Mouse (Mus musculus): ENCODE data around the gene Serpina1b.
"Not testable (repeated sequence)": the region's sequence is repeated elsewhere in the genome, so short reads cannot be mapped to it uniquely, and the experiment has no call there.

Gene Serpina1b

GRCm38 (mm10) chr12:103830273-103830672, at the start of gene Serpina1b:
TSS of gene Serpina1b (minus strand) at chr12:103830373.
- not testable (repeated sequence) for DNase-seq

GRCm38 (mm10) chr12:103866873-103867272, 36.7 kb upstream of the Serpina1b start:
- DNase-seq = not testable (repeated sequence)

- not testable (repeated sequence) for DNase-seq
Observed at GRCm38 (mm10) chr12:103863101-103863974, 33.2 kb upstream of the Serpina1b start, which contains the start of gene Serpina1a. TSS of gene Serpina1a (minus strand) at chr12:103863562.

GRCm38 (mm10) chr12:103860976-103861375, 30.8 kb upstream of the Serpina1b start:
- no peak for DNase-seq

- peak; percentile 6 to 26 for DNase-seq
Observed at GRCm38 (mm10) chr12:103860571-103860970, 30.4 kb upstream of the Serpina1b start.

DNA sequence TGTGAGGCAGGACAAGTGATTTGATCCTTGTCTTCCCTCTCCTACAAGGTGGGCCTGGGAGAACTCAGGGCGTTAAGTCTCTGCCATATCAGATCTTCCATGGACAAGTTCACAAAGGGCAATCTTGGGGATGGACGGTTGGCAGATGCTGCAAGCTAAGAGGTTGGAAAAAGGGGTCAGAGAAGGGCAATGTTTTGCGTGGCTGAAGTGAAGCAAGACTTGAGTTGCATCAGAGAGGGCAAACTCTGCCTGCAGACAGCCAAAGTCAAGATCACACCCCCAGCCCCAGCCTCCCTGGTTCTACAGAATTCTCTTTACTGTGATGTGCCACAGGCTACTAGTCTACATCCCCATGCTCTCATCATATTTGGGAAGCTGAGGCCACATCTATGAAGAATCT, 29.4 kb upstream of the Serpina1b start:
- not testable (repeated sequence) for DNase-seq

DNA sequence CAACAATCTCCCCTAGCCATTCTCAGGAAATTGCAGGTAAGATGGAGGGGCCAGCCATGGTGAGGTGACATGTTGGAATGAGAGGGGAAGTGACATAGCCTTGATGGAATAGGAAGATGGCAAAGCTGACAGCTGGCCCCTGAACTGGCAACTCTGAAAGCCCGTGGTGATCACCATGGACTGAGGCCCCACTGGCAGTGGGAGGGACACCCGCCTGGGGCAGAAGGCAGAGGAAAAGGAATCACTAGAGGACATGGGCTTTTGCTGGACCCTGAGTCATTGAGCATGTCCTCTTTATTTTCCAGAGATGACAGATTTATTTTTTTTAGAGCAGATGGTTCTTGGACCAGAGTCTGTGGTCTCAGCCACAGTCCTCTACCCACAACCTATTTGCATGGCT, 22.9 kb upstream of the Serpina1b start:
- DNase-seq = not testable (repeated sequence)

DNA sequence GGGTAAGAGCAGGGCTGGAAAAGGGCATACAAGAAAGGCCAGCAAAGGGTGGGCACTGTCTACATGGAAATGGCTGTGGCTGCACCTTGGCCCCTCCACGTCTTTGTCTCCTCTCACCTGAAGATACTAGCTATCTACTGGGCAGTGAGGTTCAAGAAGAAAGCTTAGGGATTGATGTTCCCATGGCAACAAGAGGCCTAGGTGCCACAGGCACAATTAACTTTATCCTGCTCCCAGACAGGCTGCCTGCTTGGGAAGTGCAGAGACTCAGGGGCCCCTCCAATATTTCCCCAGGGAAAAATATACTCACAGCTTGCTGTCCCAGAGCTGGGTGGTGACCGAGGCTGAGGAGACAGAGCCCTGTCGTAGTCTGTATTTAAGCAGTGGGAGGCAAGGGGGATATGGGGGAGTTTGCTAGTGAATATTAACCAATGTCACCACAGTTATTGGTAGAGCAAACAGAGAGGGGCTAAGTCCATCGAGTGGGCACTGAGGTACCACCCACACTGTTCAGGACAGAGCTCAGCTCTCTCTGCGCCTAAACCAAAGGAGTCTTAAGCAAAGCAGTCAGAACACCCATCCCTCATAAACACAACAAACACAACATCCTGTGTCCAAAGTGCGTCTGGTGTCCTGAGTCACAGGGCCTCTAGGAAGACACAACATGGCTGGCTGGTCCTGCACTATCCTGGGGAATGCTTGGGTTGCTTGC, 2.4 kb downstream of the Serpina1b start:
- not testable (repeated sequence) for DNase-seq

- peak in 1 of 2 experiments; percentile 1 for DNase-seq
Observed at GRCm38 (mm10) chr12:103823826-103824225, 6.3 kb downstream of the Serpina1b start.

DNA sequence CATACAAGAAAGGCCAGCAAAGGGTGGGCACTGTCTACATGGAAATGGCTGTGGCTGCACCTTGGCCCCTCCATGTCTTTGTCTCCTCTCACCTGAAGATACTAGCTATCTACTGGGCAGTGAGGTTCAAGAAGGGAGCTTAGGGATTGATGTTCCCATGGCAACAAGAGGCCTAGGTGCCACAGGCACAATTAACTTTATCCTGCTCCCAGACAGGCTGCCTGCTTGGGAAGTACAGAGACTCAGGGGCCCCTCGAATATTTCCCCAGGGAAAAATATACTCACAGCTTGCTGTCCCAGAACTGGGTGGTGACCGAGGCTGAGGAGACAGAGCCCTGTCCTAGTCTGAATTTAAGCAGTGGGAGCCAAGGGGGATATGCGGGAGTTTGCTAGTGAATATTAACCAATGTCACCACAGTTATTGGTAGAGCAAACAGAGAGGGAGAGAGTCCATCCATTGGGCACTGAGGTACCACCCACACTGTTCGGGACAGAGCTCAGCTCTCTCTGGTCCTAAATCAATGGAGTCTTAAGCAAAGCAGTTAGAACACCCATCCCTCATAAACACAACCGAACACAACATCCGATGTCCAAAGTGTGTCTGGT, 56.8 kb downstream of the Serpina1b start, which contains the start of gene Serpina1d:
TSS of gene Serpina1d (minus strand) at position 347 of the 606 bp plus-strand sequence.
- not testable (repeated sequence) for DNase-seq

DNA sequence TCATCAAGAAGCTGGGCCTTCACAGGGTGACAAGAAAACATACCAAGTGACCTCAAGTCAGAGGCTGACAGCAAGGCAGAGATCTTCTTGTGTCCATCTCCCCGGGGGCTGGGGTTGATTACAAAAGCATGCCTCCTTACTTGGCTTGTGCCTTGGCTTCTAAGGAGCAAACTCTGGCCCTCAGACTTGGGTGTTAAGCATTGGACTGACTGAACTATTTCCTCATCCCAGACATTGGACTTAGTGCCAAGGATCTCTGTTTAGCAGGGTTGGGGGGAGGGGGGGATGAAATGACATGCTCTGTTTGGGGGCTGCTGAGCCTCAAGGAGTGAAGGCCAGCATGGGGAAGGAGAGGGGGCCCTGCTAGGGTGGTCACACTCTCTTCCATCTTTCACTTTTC, 59.6 kb downstream of the Serpina1b start:
- peak in 1 of 2 experiments; percentile 13 for DNase-seq

DNA sequence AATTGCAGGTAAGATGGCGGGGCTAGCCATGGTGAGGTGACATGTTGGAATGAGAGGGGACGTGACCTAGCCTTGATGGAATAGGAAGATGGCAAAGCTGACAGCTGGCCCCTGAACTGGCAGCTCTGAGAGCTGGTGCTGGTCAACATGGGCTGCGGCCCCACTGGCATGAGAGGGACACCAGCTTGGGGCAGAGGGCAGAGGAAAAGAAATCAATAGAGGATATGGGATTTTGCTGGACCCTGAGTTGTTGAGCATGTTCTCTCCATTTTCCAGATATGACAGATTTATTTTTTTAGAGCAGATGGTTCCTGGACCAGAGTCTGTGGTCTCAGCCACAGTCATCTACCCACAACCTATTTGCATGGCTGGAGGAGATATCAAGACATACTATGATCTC, 67.1 kb downstream of the Serpina1b start:
- not testable (repeated sequence) for DNase-seq

DNA sequence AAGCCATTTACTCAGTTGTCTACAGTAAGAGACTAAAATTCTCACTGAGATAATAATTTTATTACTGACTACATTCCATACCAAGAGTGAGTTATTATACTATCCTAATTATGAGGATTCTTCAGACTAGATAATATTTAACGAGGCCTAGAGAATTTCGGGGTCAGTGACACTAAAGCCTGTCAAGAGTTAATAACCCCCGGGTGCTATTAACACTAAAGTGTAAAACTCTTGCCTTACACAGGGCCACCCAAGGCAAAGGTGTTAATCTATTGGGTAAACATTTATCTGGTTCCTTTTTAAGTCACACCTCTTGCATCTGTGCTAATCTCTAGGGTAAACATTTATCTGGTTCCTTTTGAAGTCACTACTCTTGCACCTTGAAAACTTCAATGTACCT, 69.9 kb downstream of the Serpina1b start:
- not testable (repeated sequence) for DNase-seq

GRCm38 (mm10) chr12:103745957-103746356, 84.2 kb downstream of the Serpina1b start:
- not testable (repeated sequence) for DNase-seq

- not testable (repeated sequence) for DNase-seq
Observed at GRCm38 (mm10) chr12:103737791-103738580, 92.2 kb downstream of the Serpina1b start.

DNA sequence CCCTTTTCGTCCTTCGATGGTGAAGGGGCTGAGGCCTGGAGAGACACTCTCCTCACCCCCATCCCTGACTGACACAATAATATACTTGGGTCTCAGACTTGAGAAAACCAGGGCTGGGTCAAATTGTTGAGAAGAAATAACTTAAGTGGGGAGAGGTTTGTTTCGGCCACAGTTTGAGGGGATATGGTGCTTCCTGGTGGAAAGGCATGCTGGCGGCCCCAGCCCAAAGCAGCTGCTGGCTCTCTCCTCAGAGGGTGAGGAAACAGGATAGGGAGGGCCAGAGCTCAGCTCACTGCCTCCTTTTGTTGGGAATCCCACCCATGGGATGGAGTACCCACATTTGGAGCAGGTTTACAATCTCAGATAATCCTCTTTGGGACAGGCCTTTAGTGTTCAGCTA, 94.6 kb downstream of the Serpina1b start:
- DNase-seq = not testable (repeated sequence)

- not testable (repeated sequence) for DNase-seq
Observed at GRCm38 (mm10) chr12:103735101-103735500, 95.1 kb downstream of the Serpina1b start.

DNA sequence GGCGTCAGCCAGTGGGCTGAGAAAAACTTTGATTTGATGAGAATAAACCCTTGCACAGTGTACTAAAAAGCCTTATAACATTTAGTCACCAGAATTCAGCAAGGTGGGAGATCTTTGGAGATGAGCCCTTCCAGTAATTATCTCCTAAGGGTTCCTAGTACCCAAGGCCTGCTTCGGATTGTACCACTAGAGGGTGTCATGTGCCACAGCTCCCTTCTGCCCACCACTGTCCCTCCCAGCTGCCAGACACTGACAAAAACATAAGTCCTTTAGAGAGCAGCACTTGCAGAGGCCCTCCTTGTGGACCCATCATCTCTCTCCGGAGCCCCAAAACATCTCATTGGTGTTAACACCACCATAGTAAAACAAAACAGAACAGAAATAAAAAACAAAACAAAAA, 118.6 kb downstream of the Serpina1b start:
- no peak for DNase-seq

GRCm38 (mm10) chr12:103710405-103710804, 119.8 kb downstream of the Serpina1b start:
- no peak for DNase-seq

GRCm38 (mm10) chr12:103706113-103706512, 124.1 kb downstream of the Serpina1b start:
- no peak for DNase-seq

GRCm38 (mm10) chr12:103705547-103705946, 124.6 kb downstream of the Serpina1b start:
- DNase-seq = peak; percentile 14 to 17

DNA sequence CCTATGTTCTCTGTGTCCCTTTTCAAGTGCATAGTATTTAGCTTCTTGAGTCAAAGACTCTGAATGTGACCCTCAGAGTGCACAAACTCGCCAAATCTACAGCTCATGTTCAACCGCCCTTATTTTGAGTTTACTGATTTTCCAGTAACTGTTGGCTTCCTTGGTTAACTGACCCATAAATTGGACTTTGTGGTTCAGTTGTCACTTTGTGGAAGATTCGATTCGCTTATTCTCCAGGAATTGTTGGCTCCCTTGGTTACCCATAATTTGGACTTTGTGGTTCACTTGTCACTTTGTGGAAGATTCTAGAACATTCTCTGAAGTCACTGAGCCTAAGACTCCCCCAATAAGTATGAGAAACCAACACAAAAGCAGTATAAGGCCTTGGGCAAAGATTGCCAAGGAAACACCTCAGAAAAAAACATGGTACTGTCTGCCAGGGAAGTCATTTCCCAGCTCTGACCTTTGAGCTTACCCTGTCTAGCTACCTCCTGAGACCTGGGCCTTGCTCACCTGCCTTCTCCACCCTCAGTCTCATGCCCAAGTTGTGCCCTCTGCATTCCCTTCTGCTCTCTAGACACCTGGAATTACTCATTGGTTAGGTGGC, 129.9 kb downstream of the Serpina1b start:
- DNase-seq = peak; percentile 56 to 83

Measured in kidney, adult 8-10 months (tissue).